Mouse (Mus musculus): ENCODE measurements around the gene Hebp1. TPM values are rescaled to one million over a fixed set of nuclear protein-coding genes. Genes with fewer than 3 reads are reported as not detected.
A peak's percentile ranks its signal among the peaks of the same experiment; 100 is the strongest.

Hebp1 gene
- total RNA-seq, 2 experiments from 2014 or later, result 42.9 to 55.6 TPM

DNA sequence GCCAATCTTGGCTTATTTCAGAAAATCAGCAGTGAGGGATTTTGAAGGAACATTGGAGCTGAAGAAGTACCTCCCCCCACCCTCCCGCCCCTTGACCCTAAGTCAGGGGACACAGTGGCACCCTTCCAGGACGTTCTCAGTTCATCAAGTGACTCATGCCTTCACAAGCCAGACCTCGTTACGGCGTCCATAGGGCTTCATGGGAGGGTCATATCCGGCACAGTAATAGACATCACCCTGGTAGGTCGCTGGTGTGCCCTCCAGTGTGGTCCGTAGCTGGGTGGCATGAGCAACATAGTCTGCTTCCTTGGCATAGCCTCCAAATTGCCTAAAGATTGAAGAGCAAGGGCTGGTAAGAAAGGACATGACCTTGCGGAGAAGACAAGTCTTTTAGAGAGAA, 60.1 kb downstream of the Hebp1 start:
- intact Hi-C loops (cut with DNase I), result no loop called here
- DNase-seq (ENCODE audit: low spot score in 2 of 2), result no peak

GRCm38 (mm10) chr6:135136439-135137161, 61.2 kb downstream of the Hebp1 start:
- DNase-seq (ENCODE audit: low spot score in 2 of 2), result no peak
- intact Hi-C loops (cut with DNase I), result no loop called here

DNA sequence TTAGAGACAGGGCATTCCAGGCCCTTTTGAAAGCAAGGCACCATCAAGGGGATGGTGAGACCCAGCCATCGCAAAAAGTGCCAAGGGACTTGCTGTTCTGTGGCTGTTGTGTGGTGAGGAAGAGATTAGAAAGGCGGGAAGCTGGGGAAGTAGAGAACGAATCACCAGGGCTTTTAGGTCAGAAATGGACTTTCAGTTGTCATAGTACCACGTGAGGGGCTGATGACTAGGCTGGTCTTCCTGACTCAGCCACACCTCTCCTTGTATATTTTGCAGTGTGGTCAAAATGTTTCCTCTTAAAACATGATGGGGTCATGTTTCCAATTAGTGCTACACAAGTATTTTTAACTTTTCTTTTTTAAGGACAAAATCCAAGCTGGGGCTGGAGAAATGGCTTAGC, 62.1 kb downstream of the Hebp1 start:
- no peak for DNase-seq (ENCODE audit: low spot score in 2 of 2)
- intact Hi-C loops (cut with DNase I), result no loop called here

- intact Hi-C loops (cut with DNase I), result no loop called here
- DNase-seq (ENCODE audit: low spot score in 2 of 2), result peak in 1 of 2 experiments; percentile 53
These were observed 64.3 kb downstream of the Hebp1 start for GRCm38 (mm10) chr6:135133486-135133885.

- intact Hi-C loops (cut with DNase I), result no loop called here
- DNase-seq (ENCODE audit: low spot score in 2 of 2), result no peak
These were observed 64.7 kb downstream of the Hebp1 start for GRCm38 (mm10) chr6:135133086-135133485.

GRCm38 (mm10) chr6:135124755-135125380, 73.0 kb downstream of the Hebp1 start:
- DNase-seq (ENCODE audit: low spot score in 2 of 2), result no peak
- intact Hi-C loops (cut with DNase I), result no loop called here

GRCm38 (mm10) chr6:135118183-135118582, 79.6 kb downstream of the Hebp1 start, which contains the start of gene Gprc5d:
Gene Gprc5d, minus strand, starts transcription at chr6:135118283.
- intact Hi-C loops (cut with DNase I), result no loop called here
- no peak for DNase-seq (ENCODE audit: low spot score in 2 of 2)

- DNase-seq (ENCODE audit: low spot score in 2 of 2), result no peak
- intact Hi-C loops (cut with DNase I), result no loop called here
These were observed 81.3 kb downstream of the Hebp1 start for GRCm38 (mm10) chr6:135116479-135116878.

DNA sequence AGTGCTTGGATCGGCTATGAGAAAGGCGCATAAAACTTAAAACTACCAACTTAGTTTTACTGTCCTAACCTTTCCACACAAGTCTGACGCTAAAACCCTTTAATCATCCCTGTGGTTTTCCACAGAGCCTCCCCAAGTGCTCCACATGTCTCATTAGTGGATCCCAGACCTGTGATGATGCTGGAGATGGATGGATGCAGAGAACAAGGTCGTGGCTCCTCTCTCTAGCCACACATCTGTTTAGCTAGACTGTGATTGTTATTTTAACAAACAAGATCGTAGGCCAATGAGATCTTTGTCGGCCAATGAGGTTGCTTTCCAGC, 84.7 kb downstream of the Hebp1 start:
- no peak for DNase-seq (ENCODE audit: low spot score in 2 of 2)
- intact Hi-C loops (cut with DNase I), result no loop called here

- intact Hi-C loops (cut with DNase I), result no loop called here
- no peak for DNase-seq (ENCODE audit: low spot score in 2 of 2)
These were observed 85.3 kb downstream of the Hebp1 start for GRCm38 (mm10) chr6:135112411-135113113.

DNA sequence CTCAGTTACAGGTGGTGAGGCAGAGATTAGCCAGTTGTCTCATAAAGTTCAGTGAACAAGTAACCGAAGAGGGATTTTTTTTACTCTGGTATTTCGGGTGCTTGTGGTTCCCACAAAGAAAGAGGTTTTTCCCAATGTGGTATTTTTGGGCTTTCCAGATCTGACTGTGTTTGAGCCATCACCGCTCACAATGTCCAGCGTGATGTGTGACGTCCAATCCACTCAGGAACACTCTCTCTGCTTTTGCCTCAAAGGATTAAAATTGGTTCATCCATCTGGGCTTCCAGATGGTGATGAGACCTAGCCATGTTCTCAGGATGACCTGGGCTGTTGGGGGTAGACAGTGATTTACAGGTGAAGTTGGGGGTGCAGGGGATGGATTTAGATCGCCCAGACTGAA, 90.8 kb downstream of the Hebp1 start:
- DNase-seq (ENCODE audit: low spot score in 2 of 2), result no peak

GRCm38 (mm10) chr6:135102736-135103303, 95.0 kb downstream of the Hebp1 start:
- intact Hi-C loops (cut with DNase I), result no loop called here
- DNase-seq (ENCODE audit: low spot score in 2 of 2), result no peak

More for the DNA sequence above, 90.8 kb downstream of the Hebp1 start:
- intact Hi-C loops (cut with DNase I), result no loop called here

DNA sequence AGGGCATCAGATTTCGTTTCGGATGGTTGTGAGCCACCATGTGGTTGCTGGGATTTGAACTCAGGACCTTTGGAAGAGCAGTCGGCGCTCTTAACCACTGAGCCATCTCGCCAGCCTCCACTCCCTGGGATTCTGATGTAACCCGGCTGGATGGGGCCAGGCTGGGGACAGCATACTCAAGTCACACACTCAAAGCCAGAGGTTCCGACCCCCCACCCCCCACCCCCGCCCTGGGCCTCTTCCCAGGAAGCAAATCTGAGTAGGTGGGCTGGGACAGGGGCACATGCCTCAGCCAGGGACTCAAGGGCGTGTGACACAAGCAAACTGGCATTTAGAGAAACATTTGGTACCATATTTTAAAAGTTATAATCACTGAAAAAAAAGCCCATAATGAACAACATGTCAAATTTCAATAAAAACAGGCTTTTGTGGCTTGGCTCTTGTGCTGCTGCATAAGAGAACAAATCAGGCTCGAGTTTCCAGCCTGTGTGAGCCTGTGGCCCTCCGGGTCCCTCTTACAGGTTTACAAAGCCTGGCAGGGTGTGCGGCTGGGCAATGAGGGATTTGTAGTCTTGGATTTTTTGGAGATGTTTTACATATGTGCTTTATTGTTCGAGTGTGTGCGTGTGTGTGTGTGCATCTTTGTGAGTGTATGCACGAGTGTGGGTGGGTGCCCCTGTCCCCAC, 96.9 kb downstream of the Hebp1 start:
- DNase-seq (ENCODE audit: low spot score in 2 of 2), result no peak
- intact Hi-C loops (cut with DNase I), result no loop called here

- intact Hi-C loops (cut with DNase I), result no loop called here
- DNase-seq (ENCODE audit: low spot score in 2 of 2), result peak; percentile 50 to 70
These were observed 104.9 kb downstream of the Hebp1 start for GRCm38 (mm10) chr6:135092798-135093470.

DNA sequence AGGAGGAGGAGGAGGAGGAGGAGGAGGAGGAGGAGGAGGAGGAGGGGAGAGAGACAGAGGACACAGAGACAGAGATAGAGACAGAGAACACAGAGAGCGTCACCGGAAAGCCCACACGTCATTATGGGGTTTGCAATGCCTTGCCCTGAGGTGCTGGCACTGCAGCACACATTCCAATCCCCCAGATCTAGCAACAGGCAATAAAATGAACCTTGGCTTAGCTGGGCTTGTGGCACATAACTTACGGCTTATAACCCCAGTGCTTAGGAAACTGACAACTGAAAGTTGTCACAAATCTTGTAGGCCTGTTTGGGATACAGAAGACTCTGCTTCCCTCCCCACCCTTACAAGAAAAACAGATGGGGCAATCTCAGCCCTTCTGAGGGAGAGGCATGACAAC, 107.2 kb downstream of the Hebp1 start:
- intact Hi-C loops (cut with DNase I), result no loop called here
- DNase-seq (ENCODE audit: low spot score in 2 of 2), result no peak

- peak; percentile 32 to 39 for DNase-seq (ENCODE audit: low spot score in 2 of 2)
- intact Hi-C loops (cut with DNase I), result loop anchor here (5.0 kb wide), 3 partner anchors 158 to 313 kb away; no protein-coding TSS in a partner anchor
These were observed 108.0 kb downstream of the Hebp1 start for GRCm38 (mm10) chr6:135089786-135090185.

GRCm38 (mm10) chr6:135087721-135088451, 109.9 kb downstream of the Hebp1 start:
- DNase-seq (ENCODE audit: low spot score in 2 of 2), result peak; percentile 81 to 85
- intact Hi-C loops (cut with DNase I), result loop anchor here (1.0 to 5.0 kb wide), 4 partner anchors 56 to 314 kb away; no protein-coding TSS in a partner anchor

Data from left cerebral cortex, postnatal 36 days (tissue).